Mouse (Mus musculus) kidney, adult 2 months (tissue): ENCODE data around the gene Lrr1.

ENCODE experiments used
- CTCF ChIP-seq: fragments of 200-500 bp; conservative IDR thresholded peaks from 2 replicates; pipeline ENCODE4 v1.5.1; 2011; ENCODE audit warnings: low read depth, mild to moderate bottlenecking, control low read depth, low read length, moderate library complexity, mixed read lengths; ENCODE audit not compliant: insufficient read depth, insufficient read length
- POLR2A ChIP-seq: fragments of 200-500 bp; IDR thresholded peaks from one replicate; pipeline ENCODE4 v1.6.1; 2011; ENCODE audit warnings: low read depth, low read length, control low read depth

GRCm38 (mm10) chr12:69130486-69130885, 38.1 kb upstream of the Lrr1 start:
- no peak for TF ChIP-seq CTCF
- TF ChIP-seq POLR2A = no peak
